Mouse (Mus musculus): Measurements from ENCODE around the gene Cstb.

Gene Cstb

GRCm38 (mm10) chr10:78418791-78419190 is 6.7 kb upstream of the Cstb start:
- no peak for DNase-seq

GRCm38 (mm10) chr10:78420929-78421328 is 4.5 kb upstream of the Cstb start:
- DNase-seq, result no peak

GRCm38 (mm10) chr10:78422614-78423013 is 2.9 kb upstream of the Cstb start:
- peak in 1 of 2 experiments; percentile 37 for DNase-seq

GRCm38 (mm10) chr10:78426117-78426735 is 757 bp downstream of the Cstb start:
- DNase-seq, result peak; percentile 63 to 69

- DNase-seq, result no peak
Measured at GRCm38 (mm10) chr10:78428070-78428469, 2.6 kb downstream of the Cstb start.

- DNase-seq, result no peak
Measured at GRCm38 (mm10) chr10:78429180-78429579, 3.7 kb downstream of the Cstb start.

- no peak for DNase-seq
Measured at GRCm38 (mm10) chr10:78429776-78430175, 4.3 kb downstream of the Cstb start.

GRCm38 (mm10) chr10:78432853-78433252 is 7.4 kb downstream of the Cstb start:
- no peak for DNase-seq

- peak; percentile 93 to 94 for DNase-seq
Measured at GRCm38 (mm10) chr10:78438094-78438493, 12.6 kb downstream of the Cstb start.

- DNase-seq, result peak; percentile 45 to 49
Measured at GRCm38 (mm10) chr10:78439550-78439949, 14.1 kb downstream of the Cstb start.

- DNase-seq, result no peak
Measured at GRCm38 (mm10) chr10:78439990-78440389, 14.5 kb downstream of the Cstb start.

- DNase-seq, result peak; percentile 51 to 53
Measured at GRCm38 (mm10) chr10:78440812-78441211, 15.3 kb downstream of the Cstb start.

- DNase-seq, result no peak
Measured at GRCm38 (mm10) chr10:78441606-78442005, 16.1 kb downstream of the Cstb start.

GRCm38 (mm10) chr10:78442292-78442691 is 16.8 kb downstream of the Cstb start:
- no peak for DNase-seq

- no peak for DNase-seq
Measured at GRCm38 (mm10) chr10:78446195-78446594, 20.7 kb downstream of the Cstb start.

- DNase-seq, result no peak
Measured at GRCm38 (mm10) chr10:78447396-78447795, 21.9 kb downstream of the Cstb start.

- no peak for DNase-seq
Measured at GRCm38 (mm10) chr10:78450761-78451160, 25.3 kb downstream of the Cstb start.

- DNase-seq, result no peak
Measured at GRCm38 (mm10) chr10:78452641-78453040, 27.2 kb downstream of the Cstb start.

- DNase-seq, result no peak
Measured at GRCm38 (mm10) chr10:78456696-78457095, 31.2 kb downstream of the Cstb start.

GRCm38 (mm10) chr10:78457495-78458347 is 32.3 kb downstream of the Cstb start:
- DNase-seq, result peak; percentile 61 to 64

- no peak for DNase-seq
Measured at GRCm38 (mm10) chr10:78458348-78459111, 33.1 kb downstream of the Cstb start.

GRCm38 (mm10) chr10:78460463-78460862 is 35.0 kb downstream of the Cstb start:
- DNase-seq, result no peak

- DNase-seq, result peak; percentile 52 to 57
Measured at GRCm38 (mm10) chr10:78461767-78462166, 36.3 kb downstream of the Cstb start.
